Mouse (Mus musculus) heart, adult 8-10 months (tissue): Measurements from ENCODE around the gene Ncbp3. TPM values are rescaled to one million over a fixed set of nuclear protein-coding genes. Genes with fewer than 3 reads are reported as not detected.

Source experiments
- DNase-seq: peaks from one replicate; pipeline ENCODE4 v3.0.0; 2022; ENCODE audit warnings: low spot score
- total RNA-seq, 4 experiments: library from RNA; stranded (reverse); gene quantifications; 2 replicates each; pipeline ENCODE4 v1.2.4; 2022

The Ncbp3 gene
- total RNA-seq, 4 experiments from 2014 or later = 5.4 to 6.6 (median 5.6) TPM

- no peak for DNase-seq
Measured at GRCm38 (mm10) chr11:73085391-73085790, 37.8 kb downstream of the Ncbp3 start.

GRCm38 (mm10) chr11:73087700-73088480 is 40.3 kb downstream of the Ncbp3 start:
- DNase-seq = no peak

- no peak for DNase-seq
Measured at GRCm38 (mm10) chr11:73090283-73090682, 42.7 kb downstream of the Ncbp3 start, which contains the start of gene Itgae. Itgae (plus strand) TSS chr11:73090583.

GRCm38 (mm10) chr11:73090826-73091225 is 43.2 kb downstream of the Ncbp3 start:
- no peak for DNase-seq

GRCm38 (mm10) chr11:73092057-73092456 is 44.5 kb downstream of the Ncbp3 start:
- DNase-seq = no peak

GRCm38 (mm10) chr11:73092877-73093276 is 45.3 kb downstream of the Ncbp3 start:
- DNase-seq = no peak

- DNase-seq = no peak
Measured at GRCm38 (mm10) chr11:73094231-73094995, 46.8 kb downstream of the Ncbp3 start.

- DNase-seq = no peak
Measured at GRCm38 (mm10) chr11:73098860-73099259, 51.3 kb downstream of the Ncbp3 start.

- no peak for DNase-seq
Measured at GRCm38 (mm10) chr11:73099976-73100750, 52.6 kb downstream of the Ncbp3 start.

- no peak for DNase-seq
Measured at GRCm38 (mm10) chr11:73101308-73101707, 53.7 kb downstream of the Ncbp3 start.

- DNase-seq = no peak
Measured at GRCm38 (mm10) chr11:73105246-73105645, 57.7 kb downstream of the Ncbp3 start.

GRCm38 (mm10) chr11:73107358-73107757 is 59.8 kb downstream of the Ncbp3 start:
- DNase-seq = peak; percentile 25

GRCm38 (mm10) chr11:73108195-73108897 is 60.8 kb downstream of the Ncbp3 start:
- no peak for DNase-seq

- DNase-seq = no peak
Measured at GRCm38 (mm10) chr11:73108898-73109625, 61.5 kb downstream of the Ncbp3 start.

- no peak for DNase-seq
Measured at GRCm38 (mm10) chr11:73109941-73110340, 62.4 kb downstream of the Ncbp3 start.

GRCm38 (mm10) chr11:73111414-73111813 is 63.8 kb downstream of the Ncbp3 start:
- no peak for DNase-seq

GRCm38 (mm10) chr11:73126495-73126894 is 78.9 kb downstream of the Ncbp3 start:
- DNase-seq = no peak

GRCm38 (mm10) chr11:73131020-73131419 is 83.4 kb downstream of the Ncbp3 start:
- DNase-seq = no peak

- DNase-seq = no peak
Measured at GRCm38 (mm10) chr11:73132999-73133398, 85.4 kb downstream of the Ncbp3 start.

- DNase-seq = no peak
Measured at GRCm38 (mm10) chr11:73134222-73134621, 86.6 kb downstream of the Ncbp3 start.

GRCm38 (mm10) chr11:73136587-73136986 is 89.0 kb downstream of the Ncbp3 start:
- DNase-seq = no peak
